Mouse (Mus musculus) bone marrow macrophage, adult 2 months (primary cell): Measurements from ENCODE around the gene Sugct. TPM values are rescaled to one million over a fixed set of nuclear protein-coding genes. Genes with fewer than 3 reads are reported as not detected.

ENCODE experiments used
- H3K27ac ChIP-seq: 2 replicates; pipeline ENCODE4 v1.5.1; 2012; ENCODE audit warnings: low read depth, low read length; ENCODE audit not compliant: insufficient read depth
- H3K4me1 ChIP-seq: 2 replicates; pipeline ENCODE4 v1.6.1; 2012; ENCODE audit warnings: low read length; ENCODE audit not compliant: control insufficient read depth, insufficient read depth
- H3K4me3 ChIP-seq: 2 replicates; pipeline ENCODE4 v1.5.1; 2012; ENCODE audit warnings: mild to moderate bottlenecking, low read length, moderate library complexity; ENCODE audit not compliant: insufficient read depth
- CTCF ChIP-seq: IDR thresholded peaks from 2 replicates; pipeline ENCODE4 v1.5.1; 2012; ENCODE audit warnings: low read depth, mild to moderate bottlenecking, low read length, moderate library complexity
- POLR2A ChIP-seq: IDR thresholded peaks from 2 replicates; pipeline ENCODE4 v1.6.1; 2012; ENCODE audit warnings: mild to moderate bottlenecking, low read depth, low read length, borderline replicate concordance
- polyA plus RNA-seq: library from polyadenylated mRNA; stranded (reverse); fragments of >200 nt; gene quantifications from 2 replicates; pipeline ENCODE4 v1.2.4, GENCODE M21; 2012; ENCODE audit not compliant: missing spikeins, insufficient read depth, insufficient read length

Sugct gene
- polyA plus RNA-seq = 2.4 and 3.0 TPM in 2 replicates

- peak within 1 kb of the TSS; percentile 97 for H3K27ac ChIP-seq
- TF ChIP-seq CTCF (no peak), POLR2A (no peak)
- peaks cover 4% of the 10 kb centered on the region for H3K4me1 ChIP-seq
- H3K4me3 ChIP-seq = peak within 1 kb of the TSS; percentile 96
These were observed at the start of gene Sugct, which contains the start of gene Mplkip for GRCm38 (mm10) chr13:17694911-17695699. Gene Sugct (minus strand): TSS chr13:17695553. Gene Mplkip (plus strand): TSS chr13:17695192.

GRCm38 (mm10) chr13:17728798-17729197, 33.4 kb upstream of the Sugct start:
- H3K27ac ChIP-seq = no peak overlapping the region
- H3K4me3 ChIP-seq = no peak overlapping the region
- H3K4me1 ChIP-seq = no peaks in the 10 kb centered on the region
- TF ChIP-seq POLR2A (no peak), CTCF (no peak)

GRCm38 (mm10) chr13:17727922-17728321, 32.6 kb upstream of the Sugct start:
- Histone ChIP-seq H3K27ac (no peak overlapping the region), H3K4me1 (no peaks in the 10 kb centered on the region), H3K4me3 (no peak overlapping the region)
- TF ChIP-seq POLR2A (no peak), CTCF (no peak)

GRCm38 (mm10) chr13:17717357-17717756, 22.0 kb upstream of the Sugct start:
- no peak for TF ChIP-seq POLR2A
- TF ChIP-seq CTCF = no peak
- no peak overlapping the region for H3K27ac ChIP-seq
- H3K4me3 ChIP-seq = no peak overlapping the region
- H3K4me1 ChIP-seq = no peaks in the 10 kb centered on the region

- H3K27ac ChIP-seq = no peak overlapping the region
- TF ChIP-seq CTCF = no peak
- TF ChIP-seq POLR2A = no peak
- H3K4me1 ChIP-seq = 0 out of 2 replicates have a peak, but pooled peaks cover 3% of the 10 kb centered on the region
- H3K4me3 ChIP-seq = no peak overlapping the region
These were observed 13.5 kb upstream of the Sugct start for GRCm38 (mm10) chr13:17708784-17709311.

- Histone ChIP-seq H3K4me3 (no peak overlapping the region), H3K4me1 (peaks cover 9% of the 10 kb centered on the region; the same call in 1 of the 2 replicates), H3K27ac (no peak overlapping the region)
- TF ChIP-seq CTCF (no peak), POLR2A (no peak)
These were observed 10.0 kb upstream of the Sugct start for GRCm38 (mm10) chr13:17705188-17705826.

- H3K4me3 ChIP-seq = no peak overlapping the region
- peaks cover 12% of the 10 kb centered on the region for H3K4me1 ChIP-seq
- TF ChIP-seq CTCF (no peak), POLR2A (no peak)
- H3K27ac ChIP-seq = no peak overlapping the region
These were observed 7.0 kb upstream of the Sugct start for GRCm38 (mm10) chr13:17702311-17702710.

GRCm38 (mm10) chr13:17701322-17701721, 6.0 kb upstream of the Sugct start:
- TF ChIP-seq POLR2A (no peak), CTCF (no peak)
- H3K4me1 ChIP-seq = peaks cover 12% of the 10 kb centered on the region
- H3K27ac ChIP-seq = no peak overlapping the region
- H3K4me3 ChIP-seq = no peak overlapping the region

- Histone ChIP-seq H3K4me3 (no peak overlapping the region), H3K27ac (no peak overlapping the region), H3K4me1 (peaks cover 11% of the 10 kb centered on the region)
- no peak for TF ChIP-seq POLR2A
- TF ChIP-seq CTCF = no peak
These were observed 4.8 kb upstream of the Sugct start for GRCm38 (mm10) chr13:17700090-17700715.
